Comparison of ENCODE assay signal across 15 mouse cellular contexts in genomic region chr11:77464684-77465083, GRCm38 (mm10). TPM values are rescaled to one million over a fixed set of nuclear protein-coding genes. Genes with fewer than 3 reads are reported as not detected.
A peak's percentile ranks its signal among the peaks of the same experiment; 100 is the strongest.
DNase-seq lines count a peak whose midpoint lies in the region; ATAC-seq and TF ChIP-seq lines count a peak whose summit lies in the region.
"Had no signal": no experiment of that assay in that cellular context is flagged by ENCODE, and none has a peak within 500 bp of the region (broad histone marks: within the 10 kb centered on the region; RNA-seq: fewer than 3 reads in every experiment).

No protein-coding gene starts in this region.

- DNase-seq in gastrocnemius, adult 2 months: peak; percentile 57
- DNase-seq in gastrocnemius, postnatal 36 days: no peak
- peak; percentile 80 for DNase-seq in 3T3-L1 (ENCODE audit: low read depth, low spot score)
- DNase-seq in adrenal gland, adult 8-10 months: peak; percentile 55
- no peak for DNase-seq in spleen, postnatal 14 days (ENCODE audit: low spot score in 2 of 2)
- no peak for DNase-seq in spleen, postnatal 10 days (ENCODE audit: low spot score in 2 of 2)
- DNase-seq: B cell, adult 2 months; cerebellum, postnatal 25 days; kidney, adult 8-10 months; right cerebral cortex, adult 18-20 months had no signal

- H3K9ac ChIP-seq in heart, embryonic 13.5 days: peak overlapping the region; percentile 58; the same call in 1 of the 2 replicates
- no peak overlapping the region for H3K9ac ChIP-seq in hindbrain, embryonic 16.5 days (ENCODE audit: low read depth, low read length)
- H3K9ac ChIP-seq: embryonic facial prominence, embryonic 12.5 days had no signal

- peak overlapping the region; percentile 2 for H3K4me3 ChIP-seq in gastrocnemius, adult 2 months
- H3K4me3 ChIP-seq in heart, embryonic 13.5 days: no peak overlapping the region
- no peak overlapping the region for H3K4me3 ChIP-seq in hindbrain, embryonic 16.5 days (ENCODE audit: low read length)
- H3K4me3 ChIP-seq: embryonic facial prominence, embryonic 12.5 days had no signal

- ATAC-seq in heart, embryonic 13.5 days (ENCODE audit: extremely low read depth, insufficient number of reproducible peaks, low FRiP score, low TSS enrichment): 0 out of 2 replicates have a peak, but pooled peaks have one; percentile 15
- no peak for ATAC-seq in hindbrain, embryonic 16.5 days
- ATAC-seq: hindbrain, postnatal 0 days had no signal

- peaks cover 17% of the 10 kb centered on the region for H3K36me3 ChIP-seq in heart, embryonic 13.5 days
- no peaks in the 10 kb centered on the region for H3K36me3 ChIP-seq in hindbrain, embryonic 16.5 days (ENCODE audit: control insufficient read depth, insufficient read depth, low read length)
- H3K36me3 ChIP-seq: embryonic facial prominence, embryonic 12.5 days had no signal

- H3K4me1 ChIP-seq in heart, embryonic 13.5 days: peaks cover 66% of the 10 kb centered on the region
- peaks cover 8% of the 10 kb centered on the region; the same call in 1 of the 2 replicates for H3K4me1 ChIP-seq in hindbrain, embryonic 16.5 days (ENCODE audit: control insufficient read depth, insufficient read depth, low read depth, low read length)

- TF ChIP-seq CTCF in gastrocnemius, adult 2 months (IDR thresholded peaks at IDR 0.05): no peak

- peaks cover 57% of the 10 kb centered on the region for H3K27me3 ChIP-seq in heart, embryonic 13.5 days (replicated peaks)
- H3K27me3 ChIP-seq in hindbrain, embryonic 16.5 days (replicated peaks; ENCODE audit: control insufficient read depth, insufficient read depth, low read length): peaks cover 23% of the 10 kb centered on the region

- WGBS in heart, embryonic 13.5 days: 18% methylated on average over 4 of the region's 4 CpGs
- WGBS in hindbrain, embryonic 16.5 days: 38% methylated on average over 4 of the region's 4 CpGs

- H3K9me3 ChIP-seq in heart, embryonic 13.5 days: no peaks in the 10 kb centered on the region
- H3K9me3 ChIP-seq in hindbrain, embryonic 16.5 days (ENCODE audit: control insufficient read depth, low read length): no peaks in the 10 kb centered on the region
- H3K9me3 ChIP-seq: embryonic facial prominence, embryonic 12.5 days had no signal

- peak overlapping the region; percentile 27 for H3K4me2 ChIP-seq in heart, embryonic 13.5 days
- no peak overlapping the region for H3K4me2 ChIP-seq in hindbrain, embryonic 16.5 days (ENCODE audit: low read length)
- H3K4me2 ChIP-seq: embryonic facial prominence, embryonic 12.5 days had no signal

- H3K27ac ChIP-seq in gastrocnemius, adult 2 months: peak overlapping the region; percentile 98
- peak overlapping the region; percentile 95 for H3K27ac ChIP-seq in heart, embryonic 13.5 days (replicated peaks)
- H3K27ac ChIP-seq in hindbrain, embryonic 16.5 days (ENCODE audit: low read depth, low read length): no peak overlapping the region
- H3K27ac ChIP-seq: embryonic facial prominence, embryonic 12.5 days; hindbrain, postnatal 0 days had no signal

- intact Hi-C loops in gastrocnemius, adult 2 months (cut with DNase I): loop anchor here (5.0 to 10.0 kb wide), 3 partner anchors 38 to 370 kb away; no protein-coding TSS in a partner anchor
- intact Hi-C loops in gastrocnemius, postnatal 36 days (cut with DNase I): loop anchor here (5.0 kb wide), 1 partner anchor 367 kb away; no protein-coding TSS in a partner anchor

RNA-seq across cellular contexts. Expression of gene Coro6, which starts 2.5 kb away (rescaled TPM):
- 100 to 1,000 TPM; 165 to 257 TPM for total RNA-seq in gastrocnemius, adult 2 months (2021)
- 100 to 1,000 TPM; 140 to 181 TPM for total RNA-seq in gastrocnemius, postnatal 36 days (2021)
- total RNA-seq in adrenal gland, adult 8-10 months (2022): 1 to 10 TPM in 3 of 4 experiments, under 1 TPM in 1; 0.73 to 6.4 (median 3.8) TPM
- 28.8 and 30.1 TPM in 2 replicates for polyA plus RNA-seq in heart, embryonic 13.5 days (2015; fragmentation: Nextera tagmentation; extraction: Ambion mirVana)
- 1.3 and 1.9 TPM in 2 replicates for polyA plus RNA-seq in hindbrain, embryonic 16.5 days (2015; fragmentation: Nextera tagmentation; extraction: Ambion mirVana)
- polyA plus RNA-seq: thymus, postnatal 0 days had no signal

RNA-seq across cellular contexts. Expression of gene Ankrd13b, which starts 24.8 kb away (rescaled TPM):
- total RNA-seq in gastrocnemius, adult 2 months (2021): 10 to 100 TPM in 1 of 2 experiments, 1 to 10 TPM in 1; 9.5 to 10.8 TPM
- total RNA-seq in gastrocnemius, postnatal 36 days (2021): 1 to 10 TPM; 7.3 to 8.3 TPM
- total RNA-seq in adrenal gland, adult 8-10 months (2022): 10 to 100 TPM in 2 of 4 experiments, 1 to 10 TPM in 2; 5.7 to 13.6 (median 9.3) TPM
- 2.6 and 3.3 TPM in 2 replicates for polyA plus RNA-seq in heart, embryonic 13.5 days (2015; fragmentation: Nextera tagmentation; extraction: Ambion mirVana)
- 23.3 and 30.4 TPM in 2 replicates for polyA plus RNA-seq in hindbrain, embryonic 16.5 days (2015; fragmentation: Nextera tagmentation; extraction: Ambion mirVana)

RNA-seq across cellular contexts. Expression of gene Git1, which starts 28.7 kb away (rescaled TPM):
- 10 to 100 TPM; 25.9 to 33.3 TPM for total RNA-seq in gastrocnemius, adult 2 months (2021)
- 10 to 100 TPM; 23.9 to 25.5 TPM for total RNA-seq in gastrocnemius, postnatal 36 days (2021)
- total RNA-seq in adrenal gland, adult 8-10 months (2022): 10 to 100 TPM; 42.1 to 61.0 (median 50.0) TPM
- polyA plus RNA-seq in heart, embryonic 13.5 days (2015; fragmentation: Nextera tagmentation; extraction: Ambion mirVana): 7.8 and 7.9 TPM in 2 replicates
- 14.0 and 18.0 TPM in 2 replicates for polyA plus RNA-seq in hindbrain, embryonic 16.5 days (2015; fragmentation: Nextera tagmentation; extraction: Ambion mirVana)

RNA-seq across cellular contexts. Expression of gene Abhd15, which starts 50.2 kb away (rescaled TPM):
- total RNA-seq in gastrocnemius, adult 2 months (2021): under 1 TPM; 0.18 to 0.50 TPM
- under 1 TPM; 0.28 to 0.52 TPM for total RNA-seq in gastrocnemius, postnatal 36 days (2021)
- 10 to 100 TPM; 14.6 to 23.9 (median 17.4) TPM for total RNA-seq in adrenal gland, adult 8-10 months (2022)
- 1.1 and 1.6 TPM in 2 replicates for polyA plus RNA-seq in heart, embryonic 13.5 days (2015; fragmentation: Nextera tagmentation; extraction: Ambion mirVana)
- polyA plus RNA-seq in hindbrain, embryonic 16.5 days (2015; fragmentation: Nextera tagmentation; extraction: Ambion mirVana): 2.2 and 2.9 TPM in 2 replicates

RNA-seq across cellular contexts. Expression of gene Trp53i13, which starts 51.1 kb away (rescaled TPM):
- total RNA-seq in gastrocnemius, adult 2 months (2021): 1 to 10 TPM; 2.3 to 5.0 TPM
- total RNA-seq in gastrocnemius, postnatal 36 days (2021): 1 to 10 TPM; 2.9 to 3.6 TPM
- total RNA-seq in adrenal gland, adult 8-10 months (2022): 10 to 100 TPM; 15.1 to 28.8 (median 20.0) TPM
- polyA plus RNA-seq in heart, embryonic 13.5 days (2015; fragmentation: Nextera tagmentation; extraction: Ambion mirVana): 23.5 and 27.7 TPM in 2 replicates
- polyA plus RNA-seq in hindbrain, embryonic 16.5 days (2015; fragmentation: Nextera tagmentation; extraction: Ambion mirVana): 13.8 and 17.6 TPM in 2 replicates

Comparison
In these comparisons a context has a peak if more than half of its experiments do, and no peak if none do; other contexts are left out.
1. DNase-seq: peak in gastrocnemius, adult 2 months (single experiment), 3T3-L1 (single experiment) and adrenal gland, adult 8-10 months (single experiment); none in gastrocnemius, postnatal 36 days (0 of 2), spleen, postnatal 14 days (0 of 2) and spleen, postnatal 10 days (0 of 2).
2. RNA of gene Coro6, which starts 2.5 kb away (total RNA-seq): 165 to 257 TPM in gastrocnemius, adult 2 months and 140 to 181 TPM in gastrocnemius, postnatal 36 days; 0.73 to 6.4 TPM in adrenal gland, adult 8-10 months; every median in the first group is over 10 times any median in the second.